Mouse (Mus musculus) stomach, postnatal 0 days (tissue): ENCODE data around the gene Bach1.

Experiments
- CTCF ChIP-seq: IDR thresholded peaks from 2 replicates; pipeline ENCODE4 v1.5.1; 2016; ENCODE audit warnings: antibody characterized with exemption, low read depth, mild to moderate bottlenecking, moderate library complexity
- EP300 ChIP-seq: optimal IDR thresholded peaks from 2 replicates; pipeline ENCODE3; 2016; ENCODE audit warnings: antibody characterized with exemption

DNA sequence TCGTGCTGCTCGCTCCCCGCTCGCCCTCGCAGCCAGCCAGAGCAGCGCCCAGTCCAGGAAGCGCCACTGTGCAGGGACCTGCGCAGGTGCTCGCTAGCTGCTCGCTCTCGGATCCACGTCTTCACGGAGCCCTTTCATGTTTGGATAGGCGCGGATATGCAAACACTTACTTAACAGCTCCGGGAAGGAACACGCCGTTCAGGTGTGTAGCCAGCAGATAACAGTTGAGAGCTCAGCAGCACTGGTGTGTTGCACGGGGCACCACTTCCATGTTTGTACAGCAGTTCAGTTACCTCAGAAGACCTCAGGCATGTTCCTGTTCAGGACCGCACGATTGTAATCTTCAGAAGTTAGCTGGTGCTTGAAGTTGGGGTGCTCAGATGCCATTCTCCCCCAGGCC lies 27.2 kb downstream of the Bach1 start:
- no peak for TF ChIP-seq EP300
- no peak for TF ChIP-seq CTCF
